Mouse (Mus musculus): Measurements from ENCODE around the gene Ubtf.

DNA sequence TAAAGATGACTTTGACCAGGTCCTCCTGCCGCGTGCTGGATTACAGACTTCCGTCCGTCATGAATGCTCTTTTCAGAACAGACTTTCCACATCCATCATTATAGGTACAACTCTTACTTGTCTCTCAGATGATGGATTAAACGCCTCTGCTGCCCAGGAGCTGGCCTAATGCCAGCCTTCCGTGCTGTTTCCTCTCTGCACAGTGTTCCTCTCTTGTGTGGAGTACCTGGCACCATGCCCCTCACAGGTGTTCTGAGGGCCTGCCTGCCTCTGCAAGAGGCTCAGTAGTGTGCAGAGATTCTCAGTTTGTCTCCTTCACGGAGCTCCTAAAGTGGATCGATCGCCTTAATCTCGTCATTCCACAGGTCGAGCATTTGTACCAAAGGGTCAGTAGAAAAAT, 19.7 kb upstream of the Ubtf start:
- TF ChIP-seq CTCF (IDR thresholded peaks at IDR 0.05; ENCODE audit: low read depth, low read length): no peak
- no peak for TF ChIP-seq POLR2A (IDR thresholded peaks at IDR 0.05; ENCODE audit: borderline replicate concordance, low read depth, low read length)
